Mouse (Mus musculus) T-helper 17 cell (primary cell): ENCODE data around the gene Xrcc6.

Experiments
- in situ Hi-C, 2 experiments: fragments of 300-600 bp; cut with MboI, MseI; formaldehyde crosslinking; loops; 1 replicate in 1 of 2; 2 replicates in 1 of 2; pipeline ENCODE4 v1.15.1; 2025; ENCODE audit warnings: high pct_unique_total_duplicates in 2 of 2

The Xrcc6 gene

GRCm38 (mm10) chr15:82071816-82072469, 84.3 kb downstream of the Xrcc6 start:
- in situ Hi-C loops: no loop called here

- in situ Hi-C loops: no loop called here
Measured at GRCm38 (mm10) chr15:82073490-82073889, 85.9 kb downstream of the Xrcc6 start.

- in situ Hi-C loops: no loop called here
Measured at GRCm38 (mm10) chr15:82079883-82080282, 92.2 kb downstream of the Xrcc6 start.

- in situ Hi-C loops: no loop called here
Measured at GRCm38 (mm10) chr15:82081161-82081560, 93.5 kb downstream of the Xrcc6 start.

- in situ Hi-C loops: no loop called here
Measured at GRCm38 (mm10) chr15:82085606-82086005, 98.0 kb downstream of the Xrcc6 start.

GRCm38 (mm10) chr15:82086131-82086530, 98.5 kb downstream of the Xrcc6 start:
- in situ Hi-C loops: no loop called here

- in situ Hi-C loops: no loop called here
Measured at GRCm38 (mm10) chr15:82087266-82087665, 99.6 kb downstream of the Xrcc6 start.
